Mouse (Mus musculus) right cerebral cortex, postnatal 4 days (tissue): ENCODE results near the gene Lamtor5.
A peak's percentile ranks its signal among the peaks of the same experiment; 100 is the strongest.
"Not testable (repeated sequence)": the region's sequence is repeated elsewhere in the genome, so short reads cannot be mapped to it uniquely, and the experiment has no call there.

ENCODE experiments used
- DNase-seq: peaks from one replicate; pipeline ENCODE4 v3.0.0-alpha.2; 2022

Lamtor5 gene

GRCm38 (mm10) chr3:107273820-107274219 lies 4.8 kb upstream of the Lamtor5 start:
- peak; percentile 49 for DNase-seq

GRCm38 (mm10) chr3:107275351-107275750 lies 3.3 kb upstream of the Lamtor5 start:
- no peak for DNase-seq

- no peak for DNase-seq
Measured at GRCm38 (mm10) chr3:107275996-107276395, 2.7 kb upstream of the Lamtor5 start.

- no peak for DNase-seq
Measured at GRCm38 (mm10) chr3:107276626-107277025, 2.0 kb upstream of the Lamtor5 start.

GRCm38 (mm10) chr3:107286123-107286522 lies 7.5 kb downstream of the Lamtor5 start:
- DNase-seq: no peak

GRCm38 (mm10) chr3:107287346-107287745 lies 8.7 kb downstream of the Lamtor5 start:
- DNase-seq: no peak

- DNase-seq: no peak
Measured at GRCm38 (mm10) chr3:107290764-107291381, 12.2 kb downstream of the Lamtor5 start, which contains the start of gene Slc16a4. Slc16a4 (plus strand) TSS chr3:107291230.

- no peak for DNase-seq
Measured at GRCm38 (mm10) chr3:107295672-107296360, 17.2 kb downstream of the Lamtor5 start.

GRCm38 (mm10) chr3:107296917-107297316 lies 18.3 kb downstream of the Lamtor5 start:
- DNase-seq: not testable (repeated sequence)

- DNase-seq: no peak
Measured at GRCm38 (mm10) chr3:107317338-107317737, 38.7 kb downstream of the Lamtor5 start.

GRCm38 (mm10) chr3:107321141-107321540 lies 42.5 kb downstream of the Lamtor5 start:
- DNase-seq: no peak

GRCm38 (mm10) chr3:107321776-107322175 lies 43.1 kb downstream of the Lamtor5 start:
- DNase-seq: no peak

- DNase-seq: no peak
Measured at GRCm38 (mm10) chr3:107326442-107326841, 47.8 kb downstream of the Lamtor5 start.

- no peak for DNase-seq
Measured at GRCm38 (mm10) chr3:107330503-107331424, 52.1 kb downstream of the Lamtor5 start.

GRCm38 (mm10) chr3:107331746-107332126 lies 53.1 kb downstream of the Lamtor5 start:
- DNase-seq: no peak

- peak; percentile 26 for DNase-seq
Measured at GRCm38 (mm10) chr3:107332127-107332959, 53.7 kb downstream of the Lamtor5 start.

- peak; percentile 86 for DNase-seq
Measured at GRCm38 (mm10) chr3:107332960-107333380, 54.3 kb downstream of the Lamtor5 start.
